Mouse (Mus musculus) E14TG2a.4 (cell line): ENCODE results near the gene Pdhx.

ENCODE experiments used
- H3K27me3 ChIP-seq: 2 replicates; pipeline ENCODE4 v1.6.1; 2014; ENCODE audit warnings: low read length, control low read depth; ENCODE audit not compliant: insufficient read depth
- H3K36me3 ChIP-seq: 2 replicates; pipeline ENCODE4 v1.6.1; 2014; ENCODE audit warnings: low read length, control low read depth; ENCODE audit not compliant: insufficient read depth
- H3K4me1 ChIP-seq: replicated peaks from 2 replicates; pipeline ENCODE4 v1.6.1; 2014; ENCODE audit warnings: low read depth, low read length, control low read depth
- H3K4me3 ChIP-seq: replicated peaks from 2 replicates; pipeline ENCODE4 v1.5.1; 2014; ENCODE audit warnings: mild to moderate bottlenecking, low read length
- H3K9me3 ChIP-seq: 2 replicates; pipeline ENCODE4 v1.6.1; 2014; ENCODE audit warnings: low read length, control low read depth
- CTCF ChIP-seq: conservative IDR thresholded peaks from 2 replicates; pipeline ENCODE4 v1.5.1; 2014; ENCODE audit warnings: low read length
- NANOG ChIP-seq: IDR thresholded peaks from 2 replicates; pipeline ENCODE4 v1.6.1; 2014; ENCODE audit warnings: borderline replicate concordance, low read length, mixed read lengths
- POU5F1 ChIP-seq: IDR thresholded peaks from 2 replicates; pipeline ENCODE4 v1.6.1; 2014; ENCODE audit warnings: low read length, borderline replicate concordance

Gene Pdhx

GRCm38 (mm10) chr2:103008221-103008620 lies 65.1 kb downstream of the Pdhx start:
- H3K9me3 ChIP-seq, result no peaks in the 10 kb centered on the region
- H3K4me3 ChIP-seq, result no peak overlapping the region
- H3K4me1 ChIP-seq, result no peaks in the 10 kb centered on the region
- H3K27me3 ChIP-seq, result no peaks in the 10 kb centered on the region
- H3K36me3 ChIP-seq, result no peaks in the 10 kb centered on the region
- TF ChIP-seq NANOG, result no peak
- no peak for TF ChIP-seq CTCF
- no peak for TF ChIP-seq POU5F1

GRCm38 (mm10) chr2:103004599-103004998 lies 68.7 kb downstream of the Pdhx start:
- no peaks in the 10 kb centered on the region for H3K36me3 ChIP-seq
- TF ChIP-seq NANOG, result no peak
- no peak overlapping the region for H3K4me3 ChIP-seq
- H3K27me3 ChIP-seq, result no peaks in the 10 kb centered on the region
- H3K9me3 ChIP-seq, result no peaks in the 10 kb centered on the region
- no peaks in the 10 kb centered on the region for H3K4me1 ChIP-seq

- no peaks in the 10 kb centered on the region for H3K9me3 ChIP-seq
- H3K27me3 ChIP-seq, result no peaks in the 10 kb centered on the region
- H3K4me3 ChIP-seq, result no peak overlapping the region
- TF ChIP-seq POU5F1 (no peak), NANOG (no peak), CTCF (no peak)
- H3K36me3 ChIP-seq, result no peaks in the 10 kb centered on the region
- no peaks in the 10 kb centered on the region for H3K4me1 ChIP-seq
Observed at GRCm38 (mm10) chr2:102999153-102999575, 74.1 kb downstream of the Pdhx start.

- no peaks in the 10 kb centered on the region for H3K9me3 ChIP-seq
- TF ChIP-seq POU5F1, result no peak
- TF ChIP-seq CTCF, result no peak
- TF ChIP-seq NANOG, result no peak
- no peaks in the 10 kb centered on the region for H3K36me3 ChIP-seq
- H3K27me3 ChIP-seq, result no peaks in the 10 kb centered on the region
- H3K4me1 ChIP-seq, result no peaks in the 10 kb centered on the region
- no peak overlapping the region for H3K4me3 ChIP-seq
Observed at GRCm38 (mm10) chr2:102998356-102998755, 75.0 kb downstream of the Pdhx start.

DNA sequence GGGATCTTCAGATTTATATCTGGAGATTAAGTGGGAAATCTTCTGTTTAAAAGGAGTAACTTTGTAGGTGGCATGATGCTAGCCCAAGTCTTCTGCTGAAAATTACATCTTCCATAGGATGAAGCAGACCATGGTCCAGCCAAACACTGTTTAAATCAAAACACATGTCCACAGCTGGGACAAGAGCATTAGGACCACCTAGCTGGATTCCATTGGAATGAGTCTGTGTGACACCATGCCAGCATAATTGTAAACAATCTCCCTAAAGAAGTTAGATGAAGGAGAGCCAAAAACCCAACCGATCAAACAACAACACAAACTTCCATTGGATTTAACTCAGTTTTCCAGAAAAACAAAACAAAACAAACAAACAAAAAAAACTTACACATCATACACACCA lies 75.4 kb downstream of the Pdhx start:
- Histone ChIP-seq H3K4me1 (no peaks in the 10 kb centered on the region), H3K4me3 (no peak overlapping the region), H3K9me3 (no peaks in the 10 kb centered on the region), H3K27me3 (no peaks in the 10 kb centered on the region), H3K36me3 (no peaks in the 10 kb centered on the region)
- TF ChIP-seq NANOG, result no peak
- no peak for TF ChIP-seq CTCF
- no peak for TF ChIP-seq POU5F1

DNA sequence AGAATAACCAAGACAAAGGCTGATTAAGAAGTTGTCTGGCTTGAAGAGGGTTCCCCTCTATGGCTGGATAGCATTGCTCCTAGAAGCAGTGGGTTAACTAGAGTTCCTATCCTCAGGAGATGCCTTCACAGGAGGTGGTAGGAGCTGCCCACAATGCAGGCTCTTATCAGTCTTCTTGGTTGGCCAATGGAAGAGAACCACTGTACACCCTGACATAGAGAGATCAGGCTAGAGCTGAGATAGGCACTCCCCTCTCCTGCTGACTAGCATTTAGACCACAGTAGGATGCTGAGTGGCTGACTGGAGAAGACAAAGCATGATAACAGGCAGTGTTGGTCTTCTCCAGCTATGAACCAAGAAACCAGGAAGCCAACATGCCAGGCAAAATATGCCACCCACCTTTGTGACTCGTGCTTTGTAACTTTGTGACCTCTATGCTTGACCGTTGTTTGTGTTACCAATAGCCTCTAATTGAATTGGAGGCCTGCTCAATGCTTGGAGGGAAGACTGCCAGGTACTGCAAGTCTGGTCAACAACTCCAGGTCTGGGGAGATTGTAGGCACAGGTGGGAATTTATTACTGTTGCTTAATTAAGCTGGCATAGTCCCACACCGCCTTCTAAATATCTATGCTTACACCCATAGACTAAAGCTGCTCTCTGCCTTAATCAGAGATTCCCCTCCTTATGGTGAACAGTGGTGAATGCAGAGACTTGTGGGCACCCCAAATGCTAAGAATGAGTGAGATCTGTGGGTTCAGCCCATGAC lies 79.3 kb downstream of the Pdhx start:
- Histone ChIP-seq H3K9me3 (no peaks in the 10 kb centered on the region), H3K4me1 (no peaks in the 10 kb centered on the region), H3K27me3 (no peaks in the 10 kb centered on the region), H3K4me3 (no peak overlapping the region), H3K36me3 (no peaks in the 10 kb centered on the region)
- no peak for TF ChIP-seq NANOG
- no peak for TF ChIP-seq CTCF
- no peak for TF ChIP-seq POU5F1

- H3K4me3 ChIP-seq, result no peak overlapping the region
- TF ChIP-seq POU5F1, result no peak
- no peak for TF ChIP-seq CTCF
- no peak for TF ChIP-seq NANOG
- no peaks in the 10 kb centered on the region for H3K27me3 ChIP-seq
Observed at GRCm38 (mm10) chr2:102992405-102992804, 80.9 kb downstream of the Pdhx start.

GRCm38 (mm10) chr2:102990301-102990702 lies 83.0 kb downstream of the Pdhx start:
- Histone ChIP-seq H3K4me1 (no peaks in the 10 kb centered on the region), H3K36me3 (no peaks in the 10 kb centered on the region), H3K27me3 (no peaks in the 10 kb centered on the region), H3K4me3 (no peak overlapping the region), H3K9me3 (no peaks in the 10 kb centered on the region)
- TF ChIP-seq CTCF, result no peak
- TF ChIP-seq NANOG, result no peak
- no peak for TF ChIP-seq POU5F1

More at GRCm38 (mm10) chr2:102992405-102992804, 80.9 kb downstream of the Pdhx start:
- Histone ChIP-seq H3K9me3 (no peaks in the 10 kb centered on the region), H3K36me3 (no peaks in the 10 kb centered on the region), H3K4me1 (no peaks in the 10 kb centered on the region)

- H3K9me3 ChIP-seq, result no peaks in the 10 kb centered on the region
- H3K4me1 ChIP-seq, result no peaks in the 10 kb centered on the region
- H3K36me3 ChIP-seq, result no peaks in the 10 kb centered on the region
- no peak for TF ChIP-seq CTCF
- TF ChIP-seq POU5F1, result no peak
- TF ChIP-seq NANOG, result no peak
- no peaks in the 10 kb centered on the region for H3K27me3 ChIP-seq
- no peak overlapping the region for H3K4me3 ChIP-seq
Observed at GRCm38 (mm10) chr2:102989446-102989845, 83.9 kb downstream of the Pdhx start.
